Mouse (Mus musculus): ENCODE results near the gene Sh3pxd2a. TPM values are rescaled to one million over a fixed set of nuclear protein-coding genes. Genes with fewer than 3 reads are reported as not detected.
A peak's percentile ranks its signal among the peaks of the same experiment; 100 is the strongest.

Sh3pxd2a gene
- total and polyA plus RNA-seq, 3 experiments, result 36.1 to 53.2 (median 52.3) TPM

- intact Hi-C loops (cut with DNase I), result no loop called here
- Histone ChIP-seq H3K36me3 (ENCODE audit: control insufficient read depth, insufficient read depth, low read length) (no peaks in the 10 kb centered on the region), H3K27me3 (ENCODE audit: control insufficient read depth, insufficient read depth, low read length) (no peaks in the 10 kb centered on the region), H3K9ac (ENCODE audit: low read depth, low read length) (no peak overlapping the region), H3K79me2 (replicated peaks; ENCODE audit: control insufficient read depth, insufficient read depth, low read length) (no peaks in the 10 kb centered on the region), H3K4me1 (ENCODE audit: control insufficient read depth, insufficient read depth, low read length) (peaks cover 5% of the 10 kb centered on the region), H3K27ac (no peak overlapping the region), H3K4me3 (no peak overlapping the region)
- WGBS, result 91% methylated on average over 9 of the region's 9 CpGs
- no peak for DNase-seq
- TF ChIP-seq CTCF (IDR thresholded peaks at IDR 0.05) (no peak), EP300 (IDR thresholded peaks at IDR 0.05; ENCODE audit: insufficient read depth, low read depth, low read length) (no peak), POLR2A (IDR thresholded peaks at IDR 0.05; ENCODE audit: insufficient read depth, low read depth, low read length) (no peak)
Measured at GRCm38 (mm10) chr19:47487572-47487971, 23.4 kb upstream of the Sh3pxd2a start.

- peaks cover 5% of the 10 kb centered on the region for H3K4me1 ChIP-seq (ENCODE audit: control insufficient read depth, insufficient read depth, low read length)
- no peaks in the 10 kb centered on the region for H3K36me3 ChIP-seq (ENCODE audit: control insufficient read depth, insufficient read depth, low read length)
- intact Hi-C loops (cut with DNase I), result no loop called here
- H3K27me3 ChIP-seq (ENCODE audit: control insufficient read depth, insufficient read depth, low read length), result no peaks in the 10 kb centered on the region
- no peaks in the 10 kb centered on the region for H3K79me2 ChIP-seq (replicated peaks; ENCODE audit: control insufficient read depth, insufficient read depth, low read length)
- 5% methylated on average over 9 of the region's 9 CpGs for WGBS
- no peak for TF ChIP-seq CTCF (IDR thresholded peaks at IDR 0.05)
- TF ChIP-seq POLR2A (IDR thresholded peaks at IDR 0.05; ENCODE audit: insufficient read depth, low read depth, low read length), result peak; percentile 29; the same call in 1 of the 2 replicates
- peak; percentile 26; the same call in 1 of the 2 replicates for TF ChIP-seq EP300 (IDR thresholded peaks at IDR 0.05; ENCODE audit: insufficient read depth, low read depth, low read length)
- DNase-seq, result peak in 1 of 2 experiments; percentile 60
- peak overlapping the region; percentile 73 for H3K27ac ChIP-seq
- no peak overlapping the region for H3K4me3 ChIP-seq
- H3K9ac ChIP-seq (ENCODE audit: low read depth, low read length), result peak overlapping the region; percentile 47
Measured at GRCm38 (mm10) chr19:47485997-47486566, 21.9 kb upstream of the Sh3pxd2a start.

- DNase-seq, result no peak
- WGBS, result 82% methylated on average over 3 of the region's 3 CpGs
- Histone ChIP-seq H3K79me2 (replicated peaks; ENCODE audit: control insufficient read depth, insufficient read depth, low read length) (no peaks in the 10 kb centered on the region), H3K9ac (ENCODE audit: low read depth, low read length) (no peak overlapping the region), H3K36me3 (ENCODE audit: control insufficient read depth, insufficient read depth, low read length) (no peaks in the 10 kb centered on the region), H3K27me3 (ENCODE audit: control insufficient read depth, insufficient read depth, low read length) (no peaks in the 10 kb centered on the region), H3K4me3 (no peak overlapping the region), H3K4me1 (ENCODE audit: control insufficient read depth, insufficient read depth, low read length) (peaks cover 5% of the 10 kb centered on the region), H3K27ac (no peak overlapping the region)
- no peak for TF ChIP-seq EP300 (IDR thresholded peaks at IDR 0.05; ENCODE audit: insufficient read depth, low read depth, low read length)
- TF ChIP-seq CTCF (IDR thresholded peaks at IDR 0.05), result no peak
- no peak for TF ChIP-seq POLR2A (IDR thresholded peaks at IDR 0.05; ENCODE audit: insufficient read depth, low read depth, low read length)
- intact Hi-C loops (cut with DNase I), result no loop called here
Measured at GRCm38 (mm10) chr19:47484110-47484509, 19.9 kb upstream of the Sh3pxd2a start.

GRCm38 (mm10) chr19:47483346-47483745, 19.1 kb upstream of the Sh3pxd2a start:
- Histone ChIP-seq H3K4me1 (ENCODE audit: control insufficient read depth, insufficient read depth, low read length) (peaks cover 5% of the 10 kb centered on the region), H3K27me3 (ENCODE audit: control insufficient read depth, insufficient read depth, low read length) (no peaks in the 10 kb centered on the region), H3K4me3 (no peak overlapping the region), H3K27ac (no peak overlapping the region), H3K9ac (ENCODE audit: low read depth, low read length) (no peak overlapping the region), H3K36me3 (ENCODE audit: control insufficient read depth, insufficient read depth, low read length) (no peaks in the 10 kb centered on the region), H3K79me2 (replicated peaks; ENCODE audit: control insufficient read depth, insufficient read depth, low read length) (no peaks in the 10 kb centered on the region)
- DNase-seq, result no peak
- TF ChIP-seq EP300 (IDR thresholded peaks at IDR 0.05; ENCODE audit: insufficient read depth, low read depth, low read length) (no peak), POLR2A (IDR thresholded peaks at IDR 0.05; ENCODE audit: insufficient read depth, low read depth, low read length) (no peak), CTCF (IDR thresholded peaks at IDR 0.05) (no peak)
- 52% methylated on average over 3 of the region's 3 CpGs for WGBS
- intact Hi-C loops (cut with DNase I), result no loop called here

- no peaks in the 10 kb centered on the region for H3K79me2 ChIP-seq (replicated peaks; ENCODE audit: control insufficient read depth, insufficient read depth, low read length)
- 74% methylated on average over 3 of the region's 3 CpGs for WGBS
- no peaks in the 10 kb centered on the region for H3K36me3 ChIP-seq (ENCODE audit: control insufficient read depth, insufficient read depth, low read length)
- H3K9ac ChIP-seq (ENCODE audit: low read depth, low read length), result no peak overlapping the region
- no peak overlapping the region for H3K4me3 ChIP-seq
- no peak overlapping the region for H3K27ac ChIP-seq
- no peaks in the 10 kb centered on the region for H3K4me1 ChIP-seq (ENCODE audit: control insufficient read depth, insufficient read depth, low read length)
- DNase-seq, result no peak
- TF ChIP-seq EP300 (IDR thresholded peaks at IDR 0.05; ENCODE audit: insufficient read depth, low read depth, low read length) (no peak), CTCF (IDR thresholded peaks at IDR 0.05) (no peak), POLR2A (IDR thresholded peaks at IDR 0.05; ENCODE audit: insufficient read depth, low read depth, low read length) (no peak)
- intact Hi-C loops (cut with DNase I), result no loop called here
- no peaks in the 10 kb centered on the region for H3K27me3 ChIP-seq (ENCODE audit: control insufficient read depth, insufficient read depth, low read length)
Measured at GRCm38 (mm10) chr19:47473453-47473852, 9.3 kb upstream of the Sh3pxd2a start.

GRCm38 (mm10) chr19:47472881-47473400, 8.7 kb upstream of the Sh3pxd2a start:
- TF ChIP-seq CTCF (IDR thresholded peaks at IDR 0.05), result no peak
- TF ChIP-seq EP300 (IDR thresholded peaks at IDR 0.05; ENCODE audit: insufficient read depth, low read depth, low read length), result peak; percentile 48; the same call in 1 of the 2 replicates
- peak overlapping the region; percentile 20; the same call in 1 of the 2 replicates for H3K9ac ChIP-seq (ENCODE audit: low read depth, low read length)
- H3K79me2 ChIP-seq (replicated peaks; ENCODE audit: control insufficient read depth, insufficient read depth, low read length), result no peaks in the 10 kb centered on the region
- intact Hi-C loops (cut with DNase I), result no loop called here
- 48% methylated on average over 15 of the region's 15 CpGs for WGBS
- no peak overlapping the region for H3K27ac ChIP-seq
- no peaks in the 10 kb centered on the region for H3K4me1 ChIP-seq (ENCODE audit: control insufficient read depth, insufficient read depth, low read length)
- DNase-seq, result peak in 1 of 2 experiments; percentile 57
- no peak overlapping the region for H3K4me3 ChIP-seq
- no peaks in the 10 kb centered on the region for H3K27me3 ChIP-seq (ENCODE audit: control insufficient read depth, insufficient read depth, low read length)
- H3K36me3 ChIP-seq (ENCODE audit: control insufficient read depth, insufficient read depth, low read length), result no peaks in the 10 kb centered on the region

All from heart, adult 2 months (tissue).